Mouse (Mus musculus): ENCODE results near the gene Polr2h. TPM values are rescaled to one million over a fixed set of nuclear protein-coding genes. Genes with fewer than 3 reads are reported as not detected.

The Polr2h gene
- polyA plus RNA-seq, 1 experiment from 2014 or later, result 64.7 TPM

DNA sequence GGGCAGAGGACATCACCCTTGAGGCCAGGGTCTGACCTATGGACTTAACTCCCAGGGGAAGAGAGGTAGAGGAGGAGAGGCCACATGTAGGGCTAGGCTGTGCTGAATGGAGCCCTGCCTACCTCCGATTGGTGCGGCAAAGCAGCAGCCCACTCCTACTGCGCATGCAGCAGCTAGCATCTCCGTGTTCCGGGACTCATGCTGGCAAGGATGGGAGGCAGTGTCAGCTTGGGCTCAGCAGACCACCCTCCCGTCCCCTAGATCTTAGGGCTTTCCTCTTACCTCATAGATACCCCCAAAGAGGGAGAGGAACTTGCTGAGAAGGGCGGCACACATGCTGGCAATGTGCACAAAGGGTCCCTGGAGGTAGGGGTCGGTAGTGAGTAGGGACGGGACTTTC, 5.3 kb upstream of the Polr2h start:
- Histone ChIP-seq H3K9ac (peak overlapping the region; percentile 90), H3K27me3 (no peaks in the 10 kb centered on the region), H3K4me2 (peak overlapping the region; percentile 98), H3K36me3 (peaks cover 56% of the 10 kb centered on the region), H3K4me1 (replicated peaks) (peaks cover 98% of the 10 kb centered on the region), H3K4me3 (replicated peaks) (0 out of 2 replicates have a peak overlapping the region, but pooled peaks have one; percentile 83), H3K9me3 (replicated peaks) (no peaks in the 10 kb centered on the region), H3K27ac (peak overlapping the region; percentile 93; the same call in 1 of the 2 replicates)
- no peak for ATAC-seq (ENCODE audit: low read depth)
- 81% methylated on average over 9 of the region's 9 CpGs for WGBS (ENCODE audit: insufficient replicate concordance)
- no peak for DNase-seq

DNA sequence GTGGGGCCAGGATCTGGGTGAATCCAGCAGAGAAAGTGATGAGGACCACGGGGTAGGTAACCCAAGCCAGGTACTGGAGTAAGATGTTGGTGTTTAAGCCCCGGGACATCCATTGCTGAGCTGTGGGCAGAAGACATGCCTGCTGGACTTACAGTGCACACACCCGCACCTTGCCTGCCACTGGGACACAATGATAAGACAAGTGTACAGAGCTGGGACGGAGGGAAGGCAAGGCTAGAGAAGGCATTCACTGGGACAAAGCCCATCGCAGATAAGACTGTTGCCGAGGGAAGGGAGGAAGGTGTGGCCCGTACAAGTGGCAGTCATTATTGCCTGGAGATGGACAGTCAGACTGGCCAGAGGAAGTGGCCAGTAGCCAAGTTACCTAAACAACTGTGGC, 4.6 kb upstream of the Polr2h start:
- Histone ChIP-seq H3K27ac (peak overlapping the region; percentile 93), H3K4me3 (replicated peaks) (peak overlapping the region; percentile 83), H3K9ac (peak overlapping the region; percentile 90), H3K27me3 (no peaks in the 10 kb centered on the region), H3K4me2 (peak overlapping the region; percentile 98), H3K36me3 (peaks cover 49% of the 10 kb centered on the region), H3K9me3 (replicated peaks) (no peaks in the 10 kb centered on the region), H3K4me1 (replicated peaks) (peaks cover 93% of the 10 kb centered on the region)
- ATAC-seq (ENCODE audit: low read depth), result peak; percentile 32
- DNase-seq, result peak; percentile 68
- 25% methylated on average over 7 of the region's 7 CpGs for WGBS (ENCODE audit: insufficient replicate concordance)

DNA sequence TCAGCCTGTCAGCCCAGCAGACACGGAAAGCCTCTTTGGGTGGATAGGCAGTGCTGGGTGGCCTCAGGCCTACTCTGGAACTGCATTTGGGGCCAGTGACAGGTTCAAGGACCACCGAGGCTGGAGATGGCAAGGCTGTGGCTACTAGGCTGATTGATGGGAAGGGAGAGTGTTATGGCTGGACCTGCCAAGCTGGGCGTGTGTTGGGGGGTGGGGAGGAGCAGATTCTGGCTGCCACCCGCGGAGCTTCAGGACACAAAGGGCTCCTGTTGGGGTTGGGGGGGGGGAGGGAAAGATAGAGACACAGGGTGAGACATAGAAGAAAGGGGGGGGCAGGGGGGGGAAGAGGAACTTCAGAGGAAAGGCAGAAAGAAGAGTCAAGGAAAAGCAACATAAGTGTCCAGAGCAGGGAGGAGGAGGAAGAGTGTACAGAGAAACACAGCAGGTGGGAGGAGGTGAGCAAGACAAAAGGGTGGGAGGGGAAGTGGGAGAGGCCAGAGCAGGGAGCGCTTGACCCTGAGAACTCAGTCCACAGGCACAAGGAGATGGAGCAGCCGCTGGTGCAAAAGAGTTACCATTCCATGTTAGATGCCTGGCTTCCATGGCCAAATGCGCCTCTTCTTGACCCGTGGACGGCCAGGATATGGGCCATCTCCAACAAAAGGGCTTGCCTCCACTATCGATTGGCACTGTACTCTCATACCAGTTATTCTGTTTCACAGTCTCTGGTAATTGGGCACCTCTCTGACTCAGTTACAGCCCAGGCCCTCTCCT, 3.0 kb upstream of the Polr2h start:
- Histone ChIP-seq H3K27ac (peak overlapping the region; percentile 93), H3K9ac (peak overlapping the region; percentile 90), H3K4me1 (replicated peaks) (peaks cover 87% of the 10 kb centered on the region), H3K4me3 (replicated peaks) (peak overlapping the region; percentile 83), H3K36me3 (peaks cover 34% of the 10 kb centered on the region), H3K27me3 (no peaks in the 10 kb centered on the region), H3K9me3 (replicated peaks) (no peaks in the 10 kb centered on the region), H3K4me2 (peak overlapping the region; percentile 98)
- no peak for DNase-seq
- no peak for ATAC-seq (ENCODE audit: low read depth)
- 53% methylated on average over 11 of the region's 11 CpGs for WGBS (ENCODE audit: insufficient replicate concordance)

DNA sequence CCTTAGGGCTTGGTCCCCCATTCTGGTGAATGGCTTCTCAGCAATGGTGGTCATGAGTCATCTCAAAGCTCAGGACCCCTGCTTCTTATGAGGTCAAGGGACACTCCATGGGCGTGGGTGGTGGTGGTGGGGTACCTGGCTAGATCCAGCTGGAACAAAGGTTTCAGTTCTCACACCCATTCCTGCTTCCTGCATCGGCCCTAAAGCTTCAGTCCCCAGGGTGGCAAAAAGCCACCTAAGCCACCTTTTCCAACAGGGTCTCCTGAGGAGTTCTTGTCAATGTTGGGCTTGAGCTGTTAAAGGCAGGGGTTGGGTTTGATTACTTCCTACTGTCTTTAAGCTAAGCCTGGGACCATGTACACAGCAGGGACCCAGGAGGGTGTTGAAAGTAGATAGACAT, 2.3 kb upstream of the Polr2h start:
- WGBS (ENCODE audit: insufficient replicate concordance), result 57% methylated on average over 2 of the region's 2 CpGs
- DNase-seq (no peak), ATAC-seq (ENCODE audit: low read depth) (no peak)
- H3K4me3 ChIP-seq (replicated peaks), result peak overlapping the region; percentile 83
- H3K27me3 ChIP-seq, result no peaks in the 10 kb centered on the region
- peak overlapping the region; percentile 93 for H3K27ac ChIP-seq
- H3K4me2 ChIP-seq, result peak overlapping the region; percentile 98
- H3K36me3 ChIP-seq, result peaks cover 34% of the 10 kb centered on the region
- H3K9me3 ChIP-seq (replicated peaks), result no peaks in the 10 kb centered on the region
- peak overlapping the region; percentile 90 for H3K9ac ChIP-seq
- peaks cover 84% of the 10 kb centered on the region for H3K4me1 ChIP-seq (replicated peaks)

DNA sequence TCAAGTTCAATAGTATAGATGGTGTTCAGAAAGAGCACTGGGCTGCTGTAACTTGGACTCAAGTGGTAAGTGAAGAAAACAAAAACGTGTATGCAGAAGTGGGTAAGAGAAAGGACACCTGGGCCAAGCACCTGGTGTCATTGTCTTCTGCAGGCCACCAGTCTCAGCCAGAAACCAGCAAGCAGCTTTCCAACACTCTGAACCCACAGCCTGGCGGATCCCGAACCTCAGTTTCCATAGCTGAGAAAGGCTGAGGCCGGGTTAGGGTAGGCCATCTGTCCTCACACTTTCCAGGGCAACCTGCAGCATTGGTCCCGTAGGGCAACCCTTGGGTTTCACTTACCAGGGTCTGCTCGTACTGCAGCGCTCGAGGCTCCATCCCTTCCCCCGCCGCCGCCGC, 1.9 kb upstream of the Polr2h start:
- 4% methylated on average over 12 of the region's 12 CpGs for WGBS (ENCODE audit: insufficient replicate concordance)

DNA sequence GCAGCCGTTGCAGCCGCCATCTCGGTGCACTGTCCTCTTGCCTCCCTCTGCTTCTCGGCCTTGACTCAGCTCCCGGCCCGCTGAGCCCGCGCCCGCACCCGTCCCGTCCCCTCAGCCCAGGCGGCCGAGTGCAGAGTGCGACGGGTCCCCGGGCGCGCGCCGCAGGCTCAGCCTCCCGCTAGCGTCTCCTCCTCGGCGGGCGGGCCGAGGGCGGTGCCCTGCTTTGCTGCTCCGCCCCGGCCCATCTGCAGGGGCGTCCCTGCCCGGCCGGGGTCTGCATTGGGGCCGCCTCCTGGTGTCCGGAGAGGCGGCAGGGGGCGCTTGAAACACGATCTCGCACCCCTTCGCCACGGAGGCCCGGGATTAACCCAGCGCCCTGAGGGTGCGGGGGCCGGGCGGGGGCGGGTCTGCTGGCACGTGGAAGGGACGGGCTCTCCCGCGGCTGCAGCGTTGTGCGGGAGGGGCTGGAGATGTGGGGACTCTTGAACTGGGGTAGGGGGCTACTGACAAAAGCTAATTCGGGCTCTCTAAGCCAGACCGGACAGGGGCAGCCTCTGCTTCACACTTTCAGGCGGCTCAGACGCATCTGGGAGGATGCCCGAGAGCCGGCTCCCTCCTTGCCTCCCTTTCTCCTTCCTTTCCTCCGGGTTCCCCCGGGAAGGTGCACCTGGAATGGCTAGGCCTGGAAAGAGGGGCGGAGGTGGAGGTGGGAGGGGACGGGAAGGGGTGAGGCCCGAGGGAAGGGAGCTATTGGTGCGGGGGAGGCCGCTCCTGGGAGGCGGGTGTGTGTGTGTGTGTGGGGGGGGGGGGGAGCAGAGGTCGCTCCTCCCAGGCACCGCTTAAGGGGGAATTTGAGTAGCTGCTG, 1.3 kb upstream of the Polr2h start:
- under 1% methylated on average over 59 of the region's 68 CpGs for WGBS (ENCODE audit: insufficient replicate concordance)
- DNase-seq, result peak; percentile 79

More for the DNA sequence above, 1.9 kb upstream of the Polr2h start:
- H3K4me1 ChIP-seq (replicated peaks), result peaks cover 80% of the 10 kb centered on the region
- peak overlapping the region; percentile 93 for H3K27ac ChIP-seq
- no peaks in the 10 kb centered on the region for H3K27me3 ChIP-seq
- DNase-seq (no peak), ATAC-seq (ENCODE audit: low read depth) (no peak)
- peak overlapping the region; percentile 98 for H3K4me2 ChIP-seq
- peak overlapping the region; percentile 83 for H3K4me3 ChIP-seq (replicated peaks)
- peak overlapping the region; percentile 90 for H3K9ac ChIP-seq
- H3K36me3 ChIP-seq, result peaks cover 34% of the 10 kb centered on the region
- H3K9me3 ChIP-seq (replicated peaks), result no peaks in the 10 kb centered on the region

DNA sequence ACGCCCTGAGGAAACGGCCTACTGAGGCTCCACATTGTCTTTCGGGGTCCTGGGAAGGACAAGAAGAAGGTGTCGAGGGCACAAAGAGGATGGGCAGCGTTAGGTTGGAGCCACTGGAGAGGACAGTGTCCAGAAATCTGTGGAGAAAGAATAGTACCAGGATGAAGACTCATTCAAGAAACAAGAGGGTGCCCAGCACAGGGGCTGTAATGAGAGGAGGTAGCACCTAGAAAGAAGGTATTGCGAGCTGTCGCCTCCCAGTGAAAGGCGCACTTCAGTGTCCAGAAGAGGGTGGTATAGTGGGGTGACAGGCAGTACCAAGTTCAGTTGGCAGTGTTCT, 654 bp upstream of the Polr2h start:
- Histone ChIP-seq H3K4me1 (replicated peaks) (peaks cover 68% of the 10 kb centered on the region), H3K4me2 (peak overlapping the region; percentile 98), H3K9me3 (replicated peaks) (no peaks in the 10 kb centered on the region), H3K9ac (peak overlapping the region; percentile 90), H3K4me3 (replicated peaks) (peak overlapping the region; percentile 83), H3K27me3 (no peaks in the 10 kb centered on the region), H3K27ac (peak overlapping the region; percentile 93), H3K36me3 (peaks cover 33% of the 10 kb centered on the region)
- ATAC-seq (ENCODE audit: low read depth), result peak; percentile 8
- WGBS (ENCODE audit: insufficient replicate concordance), result 2% methylated on average over 8 of the region's 8 CpGs
- no peak for DNase-seq

More for the DNA sequence above, 1.3 kb upstream of the Polr2h start:
- peak; percentile 65 for ATAC-seq (ENCODE audit: low read depth)
- Histone ChIP-seq H3K4me1 (replicated peaks) (peaks cover 74% of the 10 kb centered on the region), H3K9ac (peak overlapping the region; percentile 90), H3K4me2 (peak overlapping the region; percentile 98), H3K9me3 (replicated peaks) (no peaks in the 10 kb centered on the region), H3K27me3 (no peaks in the 10 kb centered on the region), H3K4me3 (replicated peaks) (peak overlapping the region; percentile 83), H3K27ac (peak overlapping the region; percentile 93), H3K36me3 (peaks cover 33% of the 10 kb centered on the region)

DNA sequence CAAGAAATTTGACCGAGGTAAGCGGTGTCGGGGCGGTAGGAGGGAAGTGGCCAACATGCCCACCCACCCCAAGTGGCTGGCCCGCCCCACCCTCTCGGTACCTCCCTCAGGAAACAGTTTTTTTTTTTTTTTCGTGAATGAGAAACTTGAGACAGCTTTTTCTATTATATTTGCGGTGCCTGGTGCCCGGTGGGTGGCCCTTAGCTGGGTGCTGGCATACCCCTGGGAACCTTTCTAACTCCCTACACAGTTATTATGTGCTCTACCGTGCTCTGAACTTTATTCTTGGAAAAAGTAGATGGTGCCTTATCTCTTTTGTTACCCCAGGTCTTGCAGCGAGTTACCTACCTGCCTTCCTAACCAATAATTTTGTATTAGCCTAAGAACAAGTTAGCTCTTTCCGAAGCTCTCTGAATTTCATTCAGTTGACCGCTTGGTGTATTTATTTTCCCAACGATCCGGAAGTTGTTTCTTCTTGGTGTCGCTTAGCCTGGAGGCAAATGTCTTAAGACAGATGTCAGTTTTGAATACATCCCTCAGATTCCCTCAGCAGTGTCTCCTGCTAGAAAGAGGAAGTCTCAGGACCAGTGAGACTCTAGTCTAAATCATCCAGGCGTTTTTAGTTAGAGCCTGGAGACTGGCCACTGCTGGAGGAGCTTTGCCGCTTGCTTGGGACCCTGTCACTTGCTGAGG, 659 bp downstream of the Polr2h start:
- Histone ChIP-seq H3K9ac (peak overlapping the region; percentile 76), H3K27ac (peak overlapping the region; percentile 93), H3K4me2 (peak overlapping the region; percentile 98), H3K36me3 (peaks cover 32% of the 10 kb centered on the region), H3K27me3 (no peaks in the 10 kb centered on the region), H3K4me3 (replicated peaks) (peak overlapping the region; percentile 83), H3K9me3 (replicated peaks) (no peaks in the 10 kb centered on the region), H3K4me1 (replicated peaks) (peaks cover 55% of the 10 kb centered on the region)
- ATAC-seq (ENCODE audit: low read depth) (peak; percentile 24), DNase-seq (no peak)
- 3% methylated on average over 18 of the region's 18 CpGs for WGBS (ENCODE audit: insufficient replicate concordance)

DNA sequence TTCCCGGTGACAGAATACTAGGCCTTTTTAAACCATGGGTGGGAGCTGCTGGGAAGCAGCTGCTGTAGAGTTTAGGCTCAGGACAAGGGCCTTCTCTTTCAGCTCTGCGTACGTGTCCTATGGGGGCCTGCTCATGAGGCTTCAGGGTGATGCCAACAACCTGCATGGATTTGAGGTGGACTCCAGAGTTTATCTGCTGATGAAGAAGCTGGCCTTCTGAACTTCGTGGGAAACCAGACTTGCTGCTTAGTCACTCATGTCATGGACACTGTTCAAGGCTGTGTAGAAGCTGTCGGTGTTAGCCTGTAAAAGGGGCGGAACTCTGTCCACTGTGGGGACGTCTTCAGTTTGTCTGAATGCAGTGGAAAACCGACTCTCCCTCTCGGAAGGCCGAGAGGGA, 4.3 kb downstream of the Polr2h start:
- Histone ChIP-seq H3K27me3 (no peaks in the 10 kb centered on the region), H3K4me3 (replicated peaks) (no peak overlapping the region), H3K9ac (no peak overlapping the region), H3K4me1 (replicated peaks) (peaks cover 30% of the 10 kb centered on the region), H3K27ac (no peak overlapping the region), H3K9me3 (replicated peaks) (no peaks in the 10 kb centered on the region), H3K36me3 (peaks cover 32% of the 10 kb centered on the region), H3K4me2 (no peak overlapping the region)
- no peak for DNase-seq
- no peak for ATAC-seq (ENCODE audit: low read depth)
- 79% methylated on average over 10 of the region's 10 CpGs for WGBS (ENCODE audit: insufficient replicate concordance)

DNA sequence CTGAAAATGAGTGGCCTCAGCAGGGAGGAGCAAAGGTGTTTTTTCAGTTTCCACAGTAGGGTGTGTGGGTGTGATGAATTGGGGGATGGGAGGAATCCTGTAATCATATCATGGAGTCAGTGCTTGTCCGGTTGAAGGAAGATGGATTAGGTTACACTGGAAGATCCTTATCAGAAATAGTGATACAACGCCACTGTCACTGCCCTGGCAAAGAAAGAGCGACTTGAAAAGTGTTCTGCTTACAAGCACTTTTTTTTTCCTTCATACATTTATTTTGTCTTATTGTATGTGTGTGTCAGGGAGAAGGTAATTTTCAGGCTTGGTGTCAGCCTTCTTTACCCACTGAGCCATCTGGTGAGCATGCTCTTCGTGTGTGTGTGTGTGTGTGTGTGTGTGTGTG, 5.3 kb downstream of the Polr2h start:
- DNase-seq (no peak), ATAC-seq (ENCODE audit: low read depth) (no peak)
- Histone ChIP-seq H3K4me2 (no peak overlapping the region), H3K4me3 (replicated peaks) (no peak overlapping the region), H3K4me1 (replicated peaks) (peaks cover 24% of the 10 kb centered on the region), H3K27ac (no peak overlapping the region), H3K9me3 (replicated peaks) (no peaks in the 10 kb centered on the region), H3K27me3 (no peaks in the 10 kb centered on the region), H3K36me3 (peaks cover 32% of the 10 kb centered on the region), H3K9ac (no peak overlapping the region)
- WGBS (ENCODE audit: insufficient replicate concordance), result 66% methylated on average over 4 of the region's 4 CpGs

DNA sequence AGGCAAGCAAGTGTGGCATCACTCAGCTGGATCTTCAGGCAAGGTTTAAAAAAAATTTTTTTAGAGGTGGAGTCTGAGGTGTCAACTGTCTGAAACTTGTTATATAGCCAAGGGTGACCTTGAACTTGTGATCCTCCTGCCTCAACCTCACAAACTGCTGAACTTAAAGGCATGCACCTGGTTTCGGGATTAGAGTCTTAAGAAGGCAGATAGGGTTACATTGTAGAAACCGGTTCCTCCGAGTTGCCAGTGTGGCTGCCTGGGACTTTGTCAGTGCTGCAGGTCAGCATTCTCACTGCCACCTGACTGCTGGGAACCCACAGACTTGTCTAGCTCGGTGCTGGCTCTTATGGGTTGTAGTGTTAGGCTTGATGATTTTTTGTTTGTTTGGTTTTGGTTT, 5.8 kb downstream of the Polr2h start:
- DNase-seq (no peak), ATAC-seq (ENCODE audit: low read depth) (no peak)
- Histone ChIP-seq H3K4me1 (replicated peaks) (peaks cover 22% of the 10 kb centered on the region), H3K27ac (no peak overlapping the region), H3K4me3 (replicated peaks) (no peak overlapping the region), H3K36me3 (peaks cover 32% of the 10 kb centered on the region), H3K27me3 (no peaks in the 10 kb centered on the region; the same call in 1 of the 2 replicates), H3K9ac (no peak overlapping the region), H3K4me2 (no peak overlapping the region), H3K9me3 (replicated peaks) (no peaks in the 10 kb centered on the region)
- WGBS (ENCODE audit: insufficient replicate concordance), result 55% methylated on average over 4 of the region's 4 CpGs
